Mouse (Mus musculus) heart, embryonic 12.5 days (tissue): Measurements from ENCODE around the gene Znrf4. TPM values are rescaled to one million over a fixed set of nuclear protein-coding genes. Genes with fewer than 3 reads are reported as not detected.

Source experiments
- ATAC-seq: fragments of 200-750 bp; cut with Nextera tagmentation; 2 replicates; pipeline ENCODE4 v1.8.0; 2017; ENCODE audit warnings: moderate TSS enrichment, moderate library complexity; ENCODE audit not compliant: insufficient number of reproducible peaks, low FRiP score
- H3K27ac ChIP-seq: fragments of 300-500 bp; sonication (generic); 2 replicates; pipeline ENCODE4 v1.5.1; 2016; ENCODE audit warnings: mild to moderate bottlenecking, moderate library complexity; ENCODE audit not compliant: poor library complexity, severe bottlenecking
- H3K27me3 ChIP-seq: fragments of 300-500 bp; sonication (generic); replicated peaks from 2 replicates; pipeline ENCODE4 v1.6.1; 2016; ENCODE audit warnings: mild to moderate bottlenecking, moderate library complexity
- H3K36me3 ChIP-seq: fragments of 300-500 bp; sonication (generic); 2 replicates; pipeline ENCODE4 v1.6.1; 2016; ENCODE audit warnings: mild to moderate bottlenecking, moderate library complexity
- H3K4me1 ChIP-seq: fragments of 300-500 bp; sonication (generic); replicated peaks from 2 replicates; pipeline ENCODE4 v1.6.1; 2016; ENCODE audit warnings: mild to moderate bottlenecking
- H3K4me2 ChIP-seq: fragments of 300-500 bp; sonication (generic); 2 replicates; pipeline ENCODE4 v1.6.1; 2016; ENCODE audit warnings: mild to moderate bottlenecking, moderate library complexity
- H3K4me3 ChIP-seq: fragments of 300-500 bp; sonication (generic); 2 replicates; pipeline ENCODE4 v1.5.1; 2016; ENCODE audit warnings: mild to moderate bottlenecking
- H3K9ac ChIP-seq: fragments of 300-500 bp; sonication (generic); 2 replicates; pipeline ENCODE4 v1.6.1; 2016; ENCODE audit warnings: mild to moderate bottlenecking, moderate library complexity
- H3K9me3 ChIP-seq: fragments of 300-500 bp; sonication (generic); replicated peaks from 2 replicates; pipeline ENCODE4 v1.6.1; 2016; ENCODE audit warnings: mild to moderate bottlenecking, moderate library complexity
- WGBS: fragments of 180-500 bp; shearing (Covaris S2); methylation state at CpG from one replicate; pipeline ENCODE4 v1.1.7; 2016; 5-methylcytosine and 5-hydroxymethylcytosine counted together
- polyA plus RNA-seq: library from polyadenylated mRNA; unstranded; fragments of >200 nt; fragmentation: Nextera tagmentation; extraction: Ambion mirVana; gene quantifications from 2 replicates; pipeline ENCODE4 v1.2.1, GENCODE M21; 2016

Znrf4 gene
- polyA plus RNA-seq, 1 experiment from 2014 or later: not detected

- no peaks in the 10 kb centered on the region for H3K27me3 ChIP-seq
- H3K4me3 ChIP-seq: no peak overlapping the region
- H3K36me3 ChIP-seq: no peaks in the 10 kb centered on the region
- H3K27ac ChIP-seq: no peak overlapping the region
- H3K4me2 ChIP-seq: no peak overlapping the region
- no peaks in the 10 kb centered on the region for H3K9me3 ChIP-seq
- H3K4me1 ChIP-seq: peaks cover 5% of the 10 kb centered on the region; the same call in 1 of the 2 replicates
- H3K9ac ChIP-seq: no peak overlapping the region
- no peak for ATAC-seq
- WGBS: 66% methylated on average over 9 of the region's 9 CpGs
These were observed 35.8 kb upstream of the Znrf4 start for GRCm38 (mm10) chr17:56547846-56548604.

- no peak overlapping the region for H3K4me2 ChIP-seq
- 0 out of 2 replicates have a peak, but pooled peaks cover under 1% of the 10 kb centered on the region for H3K27me3 ChIP-seq
- H3K4me3 ChIP-seq: no peak overlapping the region
- no peaks in the 10 kb centered on the region for H3K9me3 ChIP-seq
- H3K27ac ChIP-seq: no peak overlapping the region
- 64% methylated on average over 17 of the region's 17 CpGs for WGBS
- H3K4me1 ChIP-seq: peaks cover 5% of the 10 kb centered on the region; the same call in 1 of the 2 replicates
- no peak for ATAC-seq
- H3K36me3 ChIP-seq: no peaks in the 10 kb centered on the region
- H3K9ac ChIP-seq: no peak overlapping the region
These were observed 35.0 kb upstream of the Znrf4 start for GRCm38 (mm10) chr17:56547116-56547845.

GRCm38 (mm10) chr17:56546576-56546975 lies 34.3 kb upstream of the Znrf4 start:
- 71% methylated on average over 5 of the region's 5 CpGs for WGBS
- Histone ChIP-seq H3K27me3 (0 out of 2 replicates have a peak, but pooled peaks cover 5% of the 10 kb centered on the region), H3K27ac (no peak overlapping the region), H3K36me3 (no peaks in the 10 kb centered on the region), H3K4me1 (peaks cover 5% of the 10 kb centered on the region; the same call in 1 of the 2 replicates), H3K9me3 (no peaks in the 10 kb centered on the region), H3K9ac (no peak overlapping the region), H3K4me3 (no peak overlapping the region), H3K4me2 (no peak overlapping the region)
- ATAC-seq: no peak

GRCm38 (mm10) chr17:56545945-56546344 lies 33.7 kb upstream of the Znrf4 start:
- Histone ChIP-seq H3K9ac (no peak overlapping the region), H3K36me3 (no peaks in the 10 kb centered on the region), H3K27me3 (0 out of 2 replicates have a peak, but pooled peaks cover 5% of the 10 kb centered on the region), H3K4me1 (peaks cover 5% of the 10 kb centered on the region; the same call in 1 of the 2 replicates), H3K4me2 (no peak overlapping the region), H3K27ac (no peak overlapping the region), H3K4me3 (no peak overlapping the region), H3K9me3 (no peaks in the 10 kb centered on the region)
- WGBS: 64% methylated on average over 1 of the region's 1 CpGs
- ATAC-seq: no peak

- Histone ChIP-seq H3K4me1 (peaks cover 5% of the 10 kb centered on the region; the same call in 1 of the 2 replicates), H3K4me2 (no peak overlapping the region), H3K4me3 (no peak overlapping the region), H3K9me3 (no peaks in the 10 kb centered on the region), H3K36me3 (no peaks in the 10 kb centered on the region), H3K27me3 (peaks cover 12% of the 10 kb centered on the region; the same call in 1 of the 2 replicates), H3K27ac (no peak overlapping the region), H3K9ac (no peak overlapping the region)
- WGBS: 69% methylated on average over 7 of the region's 7 CpGs
- no peak for ATAC-seq
These were observed 32.6 kb upstream of the Znrf4 start for GRCm38 (mm10) chr17:56544699-56545387.

- Histone ChIP-seq H3K27ac (no peak overlapping the region), H3K4me2 (no peak overlapping the region), H3K36me3 (no peaks in the 10 kb centered on the region), H3K27me3 (peaks cover 12% of the 10 kb centered on the region; the same call in 1 of the 2 replicates), H3K9ac (no peak overlapping the region), H3K9me3 (no peaks in the 10 kb centered on the region), H3K4me1 (peaks cover 5% of the 10 kb centered on the region; the same call in 1 of the 2 replicates), H3K4me3 (no peak overlapping the region)
- WGBS: 65% methylated on average over 3 of the region's 3 CpGs
- no peak for ATAC-seq
These were observed 31.5 kb upstream of the Znrf4 start for GRCm38 (mm10) chr17:56543684-56544224.

- Histone ChIP-seq H3K4me2 (no peak overlapping the region), H3K9me3 (no peaks in the 10 kb centered on the region), H3K4me1 (peaks cover 12% of the 10 kb centered on the region; the same call in 1 of the 2 replicates), H3K27me3 (peaks cover 12% of the 10 kb centered on the region; the same call in 1 of the 2 replicates), H3K4me3 (no peak overlapping the region), H3K27ac (no peak overlapping the region), H3K9ac (no peak overlapping the region), H3K36me3 (no peaks in the 10 kb centered on the region)
- ATAC-seq: no peak
- WGBS: 44% methylated on average over 8 of the region's 8 CpGs
These were observed 30.5 kb upstream of the Znrf4 start for GRCm38 (mm10) chr17:56542736-56543135.

- WGBS: 25% methylated on average over 6 of the region's 6 CpGs
- ATAC-seq: peak; percentile 20; the same call in 1 of the 2 replicates
- H3K4me1 ChIP-seq: 0 out of 2 replicates have a peak, but pooled peaks cover 7% of the 10 kb centered on the region
- H3K4me2 ChIP-seq: no peak overlapping the region
- peaks cover 15% of the 10 kb centered on the region; the same call in 1 of the 2 replicates for H3K27me3 ChIP-seq
- H3K4me3 ChIP-seq: no peak overlapping the region
- no peaks in the 10 kb centered on the region for H3K9me3 ChIP-seq
- no peak overlapping the region for H3K27ac ChIP-seq
- H3K9ac ChIP-seq: no peak overlapping the region
- H3K36me3 ChIP-seq: no peaks in the 10 kb centered on the region
These were observed 28.3 kb upstream of the Znrf4 start for GRCm38 (mm10) chr17:56540562-56540975.

GRCm38 (mm10) chr17:56537912-56538311 lies 25.7 kb upstream of the Znrf4 start:
- Histone ChIP-seq H3K27ac (no peak overlapping the region), H3K27me3 (peaks cover 15% of the 10 kb centered on the region; the same call in 1 of the 2 replicates), H3K36me3 (no peaks in the 10 kb centered on the region), H3K9me3 (no peaks in the 10 kb centered on the region), H3K4me3 (no peak overlapping the region), H3K4me1 (0 out of 2 replicates have a peak, but pooled peaks cover 7% of the 10 kb centered on the region), H3K4me2 (no peak overlapping the region), H3K9ac (no peak overlapping the region)
- whole genome bisulfite sequencing: 18% methylated on average over 8 of the region's 8 CpGs
- ATAC-seq: no peak

GRCm38 (mm10) chr17:56536874-56537273 lies 24.6 kb upstream of the Znrf4 start:
- WGBS: 76% methylated on average over 3 of the region's 3 CpGs
- H3K4me2 ChIP-seq: no peak overlapping the region
- H3K9me3 ChIP-seq: no peaks in the 10 kb centered on the region
- H3K9ac ChIP-seq: no peak overlapping the region
- H3K36me3 ChIP-seq: no peaks in the 10 kb centered on the region
- no peak overlapping the region for H3K27ac ChIP-seq
- H3K4me1 ChIP-seq: 0 out of 2 replicates have a peak, but pooled peaks cover 7% of the 10 kb centered on the region
- no peak for ATAC-seq
- no peak overlapping the region for H3K4me3 ChIP-seq
- H3K27me3 ChIP-seq: peaks cover 10% of the 10 kb centered on the region; the same call in 1 of the 2 replicates
